Mouse (Mus musculus): ENCODE results near the gene Panx2.

DNA sequence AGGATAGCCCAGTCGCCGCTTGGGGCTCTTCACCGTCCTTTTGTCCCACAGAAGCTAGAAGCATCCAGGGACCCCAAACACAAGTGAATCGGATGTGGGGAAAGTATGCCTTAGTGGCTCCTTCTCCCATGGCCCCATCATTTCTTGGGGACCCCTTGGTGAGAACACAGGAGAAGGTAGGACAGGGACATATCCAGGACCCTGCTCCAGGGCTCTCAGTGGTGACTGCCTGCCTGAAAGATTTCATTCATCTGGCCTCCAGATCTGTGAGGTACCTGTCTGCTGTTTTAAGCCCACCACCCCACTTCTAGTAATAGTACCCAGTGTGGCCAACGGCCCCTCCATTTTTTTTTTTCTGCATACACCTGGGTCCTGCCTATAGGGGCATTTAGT is 3.0 kb downstream of the Panx2 start:
- TF ChIP-seq POLR2A (IDR thresholded peaks at IDR 0.05; ENCODE audit: insufficient read depth, low read depth, low read length), result no peak
- TF ChIP-seq CTCF (IDR thresholded peaks at IDR 0.05), result no peak

All from heart, adult 2 months (tissue).